Mouse (Mus musculus) spleen, adult 2 months (tissue): ENCODE data around the gene Myh15. TPM values are rescaled to one million over a fixed set of nuclear protein-coding genes. Genes with fewer than 3 reads are reported as not detected.

Experiments
- DNase-seq, 2 experiments: peaks; one replicate each; pipeline versions ENCODE4 v3.0.0 to v3.0.0-alpha.2; 2012 to 2021; ENCODE audit warnings: low spot score in 2 of 2, low read depth in 1 of 2
- H3K27ac ChIP-seq: fragments of 200-500 bp; 2 replicates; pipeline ENCODE4 v1.5.1; 2012; ENCODE audit warnings: low read length, inconsistent platforms; ENCODE audit not compliant: insufficient read depth
- H3K27me3 ChIP-seq: fragments of 200-500 bp; 2 replicates; pipeline ENCODE4 v1.6.1; 2012; ENCODE audit warnings: mild to moderate bottlenecking, moderate library complexity, low read length, inconsistent platforms; ENCODE audit not compliant: control insufficient read depth, insufficient read depth
- H3K36me3 ChIP-seq: fragments of 200-500 bp; 2 replicates; pipeline ENCODE4 v1.6.1; 2012; ENCODE audit warnings: mild to moderate bottlenecking, low read length, inconsistent platforms; ENCODE audit not compliant: control insufficient read depth, insufficient read depth
- H3K4me1 ChIP-seq: fragments of 200-500 bp; 2 replicates; pipeline ENCODE4 v1.6.1; 2011; ENCODE audit warnings: inconsistent platforms; ENCODE audit not compliant: control insufficient read depth, insufficient read depth, insufficient read length
- H3K4me3 ChIP-seq: fragments of 200-500 bp; 2 replicates; pipeline ENCODE4 v1.5.1; 2011; ENCODE audit warnings: mild to moderate bottlenecking, inconsistent platforms; ENCODE audit not compliant: insufficient read depth, insufficient read length; ENCODE audit errors: extremely low read depth
- CTCF ChIP-seq: fragments of 200-500 bp; IDR thresholded peaks from 2 replicates; pipeline ENCODE4 v1.5.1; 2011; ENCODE audit warnings: mild to moderate bottlenecking, inconsistent platforms; ENCODE audit not compliant: insufficient read depth, insufficient read length, insufficient replicate concordance; ENCODE audit errors: extremely low read depth
- POLR2A ChIP-seq: fragments of 200-500 bp; IDR thresholded peaks from 2 replicates; pipeline ENCODE4 v1.6.1; 2011; ENCODE audit warnings: low read depth, low read length, inconsistent platforms
- WGBS: fragments of 180-500 bp; shearing (Covaris S2); methylation state at CpG from one replicate; pipeline ENCODE4 v1.1.7; 2018; 5-methylcytosine and 5-hydroxymethylcytosine counted together
- polyA plus RNA-seq: library from polyadenylated mRNA; depleted of rRNA; stranded (reverse); fragments of >200 nt; gene quantifications from 2 replicates; pipeline ENCODE4 v1.2.3, GENCODE M21; 2012

Gene Myh15
- polyA plus RNA-seq, 1 experiment, result not detected

DNA sequence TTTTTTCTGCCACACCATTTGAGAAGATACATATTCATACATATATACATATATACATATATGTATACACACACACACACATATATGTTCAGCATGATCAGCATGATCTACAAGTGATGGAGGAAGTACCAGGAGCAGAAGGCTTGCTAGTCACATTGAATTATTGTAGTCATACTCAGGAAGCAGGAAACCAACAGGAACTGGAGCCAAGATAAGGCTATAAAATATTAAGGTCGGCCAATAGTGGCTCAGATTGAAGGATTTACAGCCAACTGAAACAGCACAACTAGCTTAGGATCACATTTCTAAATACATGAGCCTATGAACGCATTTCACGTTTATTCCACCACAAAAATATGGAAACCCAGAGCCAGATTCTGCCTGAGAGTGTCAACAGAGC lies 14.0 kb downstream of the Myh15 start:
- Histone ChIP-seq H3K36me3 (no peaks in the 10 kb centered on the region), H3K4me3 (no peak overlapping the region), H3K27ac (no peak overlapping the region), H3K27me3 (no peaks in the 10 kb centered on the region), H3K4me1 (no peaks in the 10 kb centered on the region)
- WGBS, result 24% methylated on average over 3 of the region's 3 CpGs
- no peak for DNase-seq
- no peak for TF ChIP-seq POLR2A
- no peak for TF ChIP-seq CTCF

GRCm38 (mm10) chr16:49128015-49128414 lies 70.7 kb downstream of the Myh15 start:
- Histone ChIP-seq H3K4me1 (no peaks in the 10 kb centered on the region), H3K27ac (no peak overlapping the region), H3K27me3 (no peaks in the 10 kb centered on the region), H3K4me3 (no peak overlapping the region), H3K36me3 (no peaks in the 10 kb centered on the region)
- no peak for DNase-seq
- WGBS, result 36% methylated on average over 1 of the region's 1 CpGs
- no peak for TF ChIP-seq CTCF
- TF ChIP-seq POLR2A, result no peak

- H3K36me3 ChIP-seq, result no peaks in the 10 kb centered on the region
These were observed 98.9 kb downstream of the Myh15 start for GRCm38 (mm10) chr16:49156193-49156592.

DNA sequence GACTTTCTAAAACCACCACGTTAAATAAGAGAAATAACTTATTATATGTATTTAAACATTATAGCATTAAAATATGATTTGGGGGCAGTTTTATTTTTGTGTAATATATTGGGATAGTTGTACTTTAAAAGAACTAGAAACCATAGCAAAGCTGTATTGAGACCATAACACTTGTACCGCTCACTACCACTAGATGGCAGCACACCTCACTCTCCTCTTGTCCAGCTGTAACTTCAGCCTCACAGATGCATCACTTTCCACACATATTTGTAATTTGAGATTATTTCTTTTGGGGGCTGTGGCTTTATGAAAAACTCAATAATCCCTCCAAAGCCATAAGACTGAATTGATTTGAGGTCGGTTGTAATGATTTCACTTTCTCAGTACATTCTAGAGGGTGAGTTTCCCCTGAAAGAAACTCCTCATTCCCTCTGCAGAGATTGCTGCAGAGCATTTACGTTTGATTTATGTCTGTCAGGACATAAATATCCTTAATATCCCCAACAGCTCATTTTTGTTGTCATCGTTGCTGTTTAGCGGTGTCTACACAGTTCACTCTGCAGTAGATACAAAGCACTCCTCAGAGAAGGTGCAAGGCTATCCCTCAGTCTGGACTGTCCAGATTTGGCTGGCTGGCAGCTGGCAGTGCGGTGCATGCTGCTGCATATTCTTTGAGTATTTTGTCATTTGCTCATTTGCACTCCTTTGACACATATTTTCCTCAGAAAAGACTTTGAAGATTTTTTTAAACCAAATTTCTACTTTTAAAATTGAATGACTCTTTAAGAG lies 107.3 kb downstream of the Myh15 start:
- Histone ChIP-seq H3K27me3 (no peaks in the 10 kb centered on the region), H3K36me3 (no peaks in the 10 kb centered on the region), H3K4me3 (no peak overlapping the region), H3K27ac (no peak overlapping the region), H3K4me1 (no peaks in the 10 kb centered on the region)
- 47% methylated on average over 7 of the region's 7 CpGs for WGBS
- peak in 1 of 2 experiments; percentile 38 for DNase-seq
- TF ChIP-seq CTCF (peak; percentile 47; the same call in 1 of the 2 replicates), POLR2A (no peak)

More at GRCm38 (mm10) chr16:49156193-49156592, 98.9 kb downstream of the Myh15 start:
- TF ChIP-seq POLR2A (no peak), CTCF (no peak)
- DNase-seq, result no peak
- WGBS, result 44% methylated on average over 2 of the region's 2 CpGs
- Histone ChIP-seq H3K27ac (no peak overlapping the region), H3K4me3 (no peak overlapping the region), H3K4me1 (no peaks in the 10 kb centered on the region), H3K27me3 (no peaks in the 10 kb centered on the region)

DNA sequence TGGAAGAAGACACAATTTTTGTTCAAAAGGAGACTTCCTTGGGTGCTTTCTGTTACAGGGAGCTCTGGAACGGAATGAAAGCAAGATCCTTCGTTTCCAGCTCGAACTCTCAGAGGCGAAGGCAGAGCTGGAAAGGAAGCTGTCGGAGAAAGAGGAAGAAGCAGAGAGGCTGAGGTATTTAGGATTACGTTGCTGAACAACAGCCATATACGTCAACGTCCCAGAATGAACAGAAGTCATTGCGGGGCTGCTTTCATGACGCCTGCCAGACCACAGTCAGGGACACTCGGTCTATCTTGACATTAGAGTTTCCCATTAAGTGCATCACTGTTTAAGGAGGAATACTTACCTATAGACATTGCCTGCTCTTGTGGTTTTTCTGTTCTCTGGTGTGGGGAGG lies 108.4 kb downstream of the Myh15 start:
- 15% methylated on average over 11 of the region's 11 CpGs for WGBS
- no peak overlapping the region for H3K27ac ChIP-seq
- no peaks in the 10 kb centered on the region for H3K27me3 ChIP-seq
- H3K36me3 ChIP-seq, result no peaks in the 10 kb centered on the region
- DNase-seq, result no peak
- TF ChIP-seq POLR2A (no peak), CTCF (no peak)
- H3K4me3 ChIP-seq, result no peak overlapping the region
- no peaks in the 10 kb centered on the region for H3K4me1 ChIP-seq

DNA sequence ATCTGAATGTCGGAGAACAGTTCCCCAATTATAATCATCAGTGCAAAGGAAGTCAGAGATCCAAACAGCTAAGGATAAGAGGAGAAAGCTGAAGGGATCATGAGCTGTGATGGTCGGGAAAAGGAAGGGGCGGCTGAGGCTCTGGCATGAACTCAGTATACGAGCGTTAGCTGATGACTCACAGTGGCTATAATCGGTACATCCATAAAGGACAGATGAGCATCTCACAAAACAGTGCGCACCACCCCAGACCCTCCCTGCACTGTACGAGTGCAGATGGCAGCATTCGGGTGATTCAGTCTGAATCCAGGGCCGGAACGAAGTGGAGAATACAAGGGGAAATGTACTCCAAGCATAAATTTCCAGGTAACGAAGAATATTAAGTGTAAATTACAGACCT lies 110.0 kb downstream of the Myh15 start:
- no peak overlapping the region for H3K4me3 ChIP-seq
- H3K4me1 ChIP-seq, result no peaks in the 10 kb centered on the region
- H3K27me3 ChIP-seq, result no peaks in the 10 kb centered on the region
- 50% methylated on average over 12 of the region's 12 CpGs for WGBS
- H3K36me3 ChIP-seq, result no peaks in the 10 kb centered on the region
- DNase-seq, result no peak
- TF ChIP-seq CTCF, result no peak
- no peak for TF ChIP-seq POLR2A
- no peak overlapping the region for H3K27ac ChIP-seq

DNA sequence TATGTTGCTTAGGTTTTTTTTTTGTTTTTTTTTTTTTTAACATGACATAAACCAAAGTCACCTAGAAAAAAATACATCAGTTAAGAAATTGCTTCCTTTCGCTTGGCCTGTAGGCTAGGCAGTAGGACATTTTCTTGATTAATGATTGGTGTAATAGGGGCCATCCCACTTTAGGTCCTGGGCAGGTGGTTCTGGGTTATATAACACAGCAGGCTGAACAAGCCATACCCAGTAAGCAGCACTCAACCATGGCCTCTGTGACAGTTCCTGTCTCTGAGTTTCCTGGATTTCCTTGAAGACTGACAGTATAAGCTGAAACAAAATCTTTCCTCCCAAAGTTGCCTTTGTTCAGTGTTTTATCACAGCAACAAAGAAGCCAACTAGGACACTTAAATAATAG lies 117.8 kb downstream of the Myh15 start:
- H3K4me1 ChIP-seq, result no peaks in the 10 kb centered on the region
- no peak overlapping the region for H3K27ac ChIP-seq
- H3K27me3 ChIP-seq, result no peaks in the 10 kb centered on the region
- 93% methylated on average over 1 of the region's 1 CpGs for WGBS
- no peaks in the 10 kb centered on the region for H3K36me3 ChIP-seq
- no peak for DNase-seq
- TF ChIP-seq CTCF (no peak), POLR2A (no peak)
- H3K4me3 ChIP-seq, result no peak overlapping the region; the same call in 1 of the 2 replicates
